Mouse (Mus musculus): ENCODE measurements around the gene Llgl1.

GRCm38 (mm10) chr11:60712040-60712439 lies 12.5 kb downstream of the Llgl1 start:
- no peak for TF ChIP-seq CTCF (IDR thresholded peaks at IDR 0.05)
- no peak for TF ChIP-seq EP300 (IDR thresholded peaks at IDR 0.05)
